Mouse (Mus musculus) lung, embryonic 14.5 days (tissue): ENCODE results near the gene Gm5901. TPM values are rescaled to one million over a fixed set of nuclear protein-coding genes. Genes with fewer than 3 reads are reported as not detected.
"Not testable (repeated sequence)": the region's sequence is repeated elsewhere in the genome, so short reads cannot be mapped to it uniquely, and the experiment has no call there.

Experiments used
- ATAC-seq: fragments of 200-750 bp; cut with Nextera tagmentation; 2 replicates; pipeline ENCODE4 v1.8.0; 2017; ENCODE audit warnings: mild to moderate bottlenecking, moderate TSS enrichment, moderate library complexity; ENCODE audit not compliant: insufficient read depth
- DNase-seq: peaks from one replicate; pipeline ENCODE4 v3.0.0-alpha.2; 2015
- H3K27ac ChIP-seq: fragments of 300-500 bp; sonication (generic); 2 replicates; pipeline ENCODE4 v1.5.1; 2014; ENCODE audit warnings: low read depth, mild to moderate bottlenecking, moderate library complexity
- H3K27me3 ChIP-seq: fragments of 300-500 bp; sonication (generic); 2 replicates; pipeline ENCODE4 v1.6.1; 2014; ENCODE audit warnings: low read length, control low read depth; ENCODE audit not compliant: insufficient read depth
- H3K36me3 ChIP-seq: fragments of 300-500 bp; sonication (generic); 2 replicates; pipeline ENCODE4 v1.6.1; 2014; ENCODE audit warnings: control low read depth; ENCODE audit not compliant: insufficient read depth
- H3K4me1 ChIP-seq: fragments of 300-500 bp; sonication (generic); 2 replicates; pipeline ENCODE4 v1.6.1; 2014; ENCODE audit warnings: antibody characterized with exemption, control low read depth; ENCODE audit not compliant: insufficient read depth
- H3K4me2 ChIP-seq: fragments of 300-500 bp; sonication (generic); 2 replicates; pipeline ENCODE4 v1.6.1; 2014; ENCODE audit warnings: mild to moderate bottlenecking
- H3K4me3 ChIP-seq: fragments of 300-500 bp; sonication (generic); 2 replicates; pipeline ENCODE4 v1.5.1; 2014; ENCODE audit warnings: low read depth, low read length
- H3K9ac ChIP-seq: fragments of 300-500 bp; sonication (generic); 2 replicates; pipeline ENCODE4 v1.6.1; 2014
- H3K9me3 ChIP-seq: fragments of 300-500 bp; sonication (generic); 2 replicates; pipeline ENCODE4 v1.6.1; 2016; ENCODE audit warnings: low read depth, low read length, control low read depth
- CTCF ChIP-seq: IDR thresholded peaks from 2 replicates; pipeline ENCODE4 v1.5.1; 2016; ENCODE audit warnings: antibody characterized with exemption, low read depth
- WGBS: fragments of 180-500 bp; shearing (Covaris S2); extraction: QIAGEN DNeasy Blood & Tissue Kit; methylation state at CpG from one replicate; pipeline ENCODE4 v1.1.7; 2014; 5-methylcytosine and 5-hydroxymethylcytosine counted together
- polyA plus RNA-seq: library from polyadenylated mRNA; unstranded; fragments of >200 nt; fragmentation: Nextera tagmentation; extraction: Ambion mirVana; gene quantifications from 2 replicates; pipeline ENCODE4 v1.2.1, GENCODE M21; 2014

Gene Gm5901
- polyA plus RNA-seq: not detected in 2 replicates

- no peak within 1 kb of the TSS for H3K4me2 ChIP-seq
- no peak within 1 kb of the TSS for H3K27ac ChIP-seq
- no peaks in the 10 kb centered on the region for H3K27me3 ChIP-seq
- DNase-seq (no peak), ATAC-seq (no peak)
- no peaks in the 10 kb centered on the region for H3K9me3 ChIP-seq
- H3K4me1 ChIP-seq: no peaks in the 10 kb centered on the region
- no peak within 1 kb of the TSS for H3K4me3 ChIP-seq
- H3K9ac ChIP-seq: no peak within 1 kb of the TSS
- 83% methylated on average over 1 of the region's 1 CpGs for WGBS
- TF ChIP-seq CTCF: no peak
- H3K36me3 ChIP-seq: peaks cover 38% of the 10 kb centered on the region
Measured at GRCm38 (mm10) chr7:105374866-105375265, at the start of gene Gm5901. Gene Gm5901, plus strand, starts transcription at chr7:105375038.

- WGBS: 63% methylated on average over 2 of the region's 2 CpGs
- no peak for TF ChIP-seq CTCF
- Histone ChIP-seq H3K9ac (no peak overlapping the region), H3K36me3 (no peaks in the 10 kb centered on the region), H3K27me3 (no peaks in the 10 kb centered on the region), H3K27ac (no peak overlapping the region), H3K4me1 (no peaks in the 10 kb centered on the region), H3K9me3 (no peaks in the 10 kb centered on the region), H3K4me2 (no peak overlapping the region), H3K4me3 (no peak overlapping the region)
- no peak for DNase-seq
- no peak for ATAC-seq
Measured at GRCm38 (mm10) chr7:105325302-105325701, 49.5 kb upstream of the Gm5901 start.

GRCm38 (mm10) chr7:105334004-105334403 lies 40.8 kb upstream of the Gm5901 start, which contains the start of gene Olfr690:
Gene Olfr690, minus strand, starts transcription at chr7:105334104.
- H3K9me3 ChIP-seq: no peaks in the 10 kb centered on the region
- no peak within 1 kb of the TSS for H3K9ac ChIP-seq
- no peaks in the 10 kb centered on the region for H3K27me3 ChIP-seq
- ATAC-seq (no peak), DNase-seq (no peak)
- H3K4me2 ChIP-seq: no peak within 1 kb of the TSS
- H3K27ac ChIP-seq: no peak within 1 kb of the TSS
- no peaks in the 10 kb centered on the region for H3K4me1 ChIP-seq
- TF ChIP-seq CTCF: no peak
- 83% methylated on average over 1 of the region's 1 CpGs for WGBS
- no peaks in the 10 kb centered on the region for H3K36me3 ChIP-seq
- no peak within 1 kb of the TSS for H3K4me3 ChIP-seq

- Histone ChIP-seq H3K4me2 (no peak within 1 kb of the TSS), H3K9ac (no peak within 1 kb of the TSS), H3K27me3 (no peaks in the 10 kb centered on the region), H3K9me3 (no peaks in the 10 kb centered on the region), H3K36me3 (no peaks in the 10 kb centered on the region), H3K4me3 (no peak within 1 kb of the TSS), H3K4me1 (no peaks in the 10 kb centered on the region), H3K27ac (no peak within 1 kb of the TSS)
- DNase-seq (no peak), ATAC-seq (no peak)
- WGBS: 35% methylated on average over 1 of the region's 1 CpGs
- no peak for TF ChIP-seq CTCF
Measured at GRCm38 (mm10) chr7:105342170-105342569, 32.7 kb upstream of the Gm5901 start, which contains the start of gene Olfr691. Gene Olfr691, minus strand, starts transcription at chr7:105342270.

GRCm38 (mm10) chr7:105342752-105343151 lies 32.1 kb upstream of the Gm5901 start:
- 72% methylated on average over 2 of the region's 2 CpGs for WGBS
- DNase-seq: no peak
- H3K27ac ChIP-seq: no peak overlapping the region

GRCm38 (mm10) chr7:105356064-105356463 lies 18.8 kb upstream of the Gm5901 start:
- H3K4me1 ChIP-seq, H3K27ac ChIP-seq, ATAC-seq, H3K9ac ChIP-seq, H3K4me3 ChIP-seq, H3K36me3 ChIP-seq, DNase-seq, H3K27me3 ChIP-seq, H3K9me3 ChIP-seq, H3K4me2 ChIP-seq: not testable (repeated sequence)
- no CpG with 5 or more reads among the region's 5 CpGs for WGBS

More at GRCm38 (mm10) chr7:105342752-105343151, 32.1 kb upstream of the Gm5901 start:
- Histone ChIP-seq H3K4me3 (no peak overlapping the region), H3K4me2 (no peak overlapping the region), H3K9me3 (no peaks in the 10 kb centered on the region), H3K4me1 (no peaks in the 10 kb centered on the region), H3K36me3 (no peaks in the 10 kb centered on the region), H3K9ac (no peak overlapping the region), H3K27me3 (no peaks in the 10 kb centered on the region)
- ATAC-seq: no peak
- no peak for TF ChIP-seq CTCF

GRCm38 (mm10) chr7:105356487-105356886 lies 18.4 kb upstream of the Gm5901 start:
- 89% methylated on average over 1 of the region's 2 CpGs for WGBS
- H3K27me3 ChIP-seq, H3K27ac ChIP-seq, H3K4me3 ChIP-seq, H3K9ac ChIP-seq, H3K4me2 ChIP-seq, H3K36me3 ChIP-seq, DNase-seq, H3K4me1 ChIP-seq, ATAC-seq, H3K9me3 ChIP-seq: not testable (repeated sequence)

GRCm38 (mm10) chr7:105361713-105362112 lies 13.1 kb upstream of the Gm5901 start:
- H3K4me1 ChIP-seq: no peaks in the 10 kb centered on the region
- H3K9ac ChIP-seq: no peak overlapping the region
- H3K27me3 ChIP-seq: no peaks in the 10 kb centered on the region
- DNase-seq: no peak
- no peak for TF ChIP-seq CTCF
- 73% methylated on average over 2 of the region's 2 CpGs for WGBS
- H3K36me3 ChIP-seq: no peaks in the 10 kb centered on the region
- H3K4me3 ChIP-seq: no peak overlapping the region
- no peaks in the 10 kb centered on the region for H3K9me3 ChIP-seq
- no peak overlapping the region for H3K4me2 ChIP-seq
- ATAC-seq: no peak
- H3K27ac ChIP-seq: no peak overlapping the region
